Mouse (Mus musculus) intestine, embryonic 14.5 days (tissue): ENCODE data around the gene Samsn1. TPM values are rescaled to one million over a fixed set of nuclear protein-coding genes. Genes with fewer than 3 reads are reported as not detected.
"Not testable (repeated sequence)": the region's sequence is repeated elsewhere in the genome, so short reads cannot be mapped to it uniquely, and the experiment has no call there.

Source experiments
- ATAC-seq: fragments of 200-750 bp; cut with Nextera tagmentation; replicated peaks from 2 replicates; pipeline ENCODE4 v1.8.0; 2017; ENCODE audit warnings: low read depth, moderate number of reproducible peaks, moderate TSS enrichment, moderate library complexity; ENCODE audit not compliant: low FRiP score, low TSS enrichment
- DNase-seq: peaks from one replicate; pipeline ENCODE4 v3.0.0-alpha.2; 2018; ENCODE audit warnings: low spot score
- H3K27ac ChIP-seq: fragments of 300-500 bp; sonication (generic); 2 replicates; pipeline ENCODE4 v1.5.1; 2014; ENCODE audit warnings: low read depth, mild to moderate bottlenecking, control low read depth
- H3K27me3 ChIP-seq: fragments of 300-500 bp; sonication (generic); replicated peaks from 2 replicates; pipeline ENCODE4 v1.6.1; 2014; ENCODE audit warnings: low read length, control low read depth; ENCODE audit not compliant: control insufficient read depth, insufficient read depth
- H3K36me3 ChIP-seq: fragments of 300-500 bp; sonication (generic); 2 replicates; pipeline ENCODE4 v1.6.1; 2014; ENCODE audit warnings: low read length, control low read depth; ENCODE audit not compliant: control insufficient read depth, insufficient read depth
- H3K4me1 ChIP-seq: fragments of 300-500 bp; sonication (generic); replicated peaks from 2 replicates; pipeline ENCODE4 v1.6.1; 2014; ENCODE audit warnings: low read length, control low read depth, mixed read lengths; ENCODE audit not compliant: control insufficient read depth, insufficient read depth
- H3K4me2 ChIP-seq: fragments of 300-500 bp; sonication (generic); 2 replicates; pipeline ENCODE4 v1.6.1; 2014; ENCODE audit warnings: low read length
- H3K4me3 ChIP-seq: fragments of 300-500 bp; sonication (generic); 2 replicates; pipeline ENCODE4 v1.5.1; 2014; ENCODE audit warnings: low read depth, low read length, control low read depth, mixed read lengths
- H3K9ac ChIP-seq: fragments of 300-500 bp; sonication (generic); 2 replicates; pipeline ENCODE4 v1.6.1; 2014; ENCODE audit warnings: mild to moderate bottlenecking, low read length
- H3K9me3 ChIP-seq: fragments of 300-500 bp; sonication (generic); 2 replicates; pipeline ENCODE4 v1.6.1; 2016; ENCODE audit warnings: low read length, control low read depth; ENCODE audit not compliant: control insufficient read depth
- WGBS: fragments of 180-500 bp; shearing (Covaris S2); extraction: QIAGEN DNeasy Blood & Tissue Kit; methylation state at CpG from one replicate; pipeline ENCODE4 v1.1.7; 2014; 5-methylcytosine and 5-hydroxymethylcytosine counted together
- polyA plus RNA-seq: library from polyadenylated mRNA; unstranded; fragments of >200 nt; fragmentation: Nextera tagmentation; extraction: Ambion mirVana; gene quantifications from 2 replicates; pipeline ENCODE4 v1.2.1, GENCODE M21; 2014

The Samsn1 gene
- polyA plus RNA-seq, 1 experiment from 2014 or later: 2.0 TPM

DNA sequence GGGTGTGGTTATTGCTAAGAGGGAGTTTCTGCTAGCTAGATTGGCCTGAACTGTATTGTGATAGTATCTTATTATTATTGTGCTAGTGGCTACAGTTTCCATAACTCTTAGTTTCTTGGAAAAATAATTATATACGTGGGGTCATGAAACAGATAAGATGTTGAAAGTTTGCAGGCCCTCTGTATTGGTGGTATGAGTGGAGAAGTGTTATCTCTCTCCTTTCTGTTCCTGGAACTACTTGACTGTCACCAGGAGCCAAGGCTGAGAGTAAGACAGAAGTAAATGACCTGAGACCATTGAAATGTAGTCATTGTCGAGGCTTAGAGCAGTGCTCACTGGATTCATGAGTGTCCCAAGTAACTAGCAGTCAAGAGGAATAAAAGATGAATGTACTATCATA lies 169.6 kb downstream of the Samsn1 start:
- ATAC-seq (no peak), DNase-seq (no peak)
- H3K4me2 ChIP-seq: no peak overlapping the region
- H3K9me3 ChIP-seq: no peaks in the 10 kb centered on the region
- H3K36me3 ChIP-seq: no peaks in the 10 kb centered on the region
- H3K27me3 ChIP-seq: no peaks in the 10 kb centered on the region
- WGBS: 62% methylated on average over 2 of the region's 2 CpGs
- H3K9ac ChIP-seq: no peak overlapping the region
- H3K4me3 ChIP-seq: no peak overlapping the region
- no peaks in the 10 kb centered on the region for H3K4me1 ChIP-seq
- H3K27ac ChIP-seq: no peak overlapping the region

DNA sequence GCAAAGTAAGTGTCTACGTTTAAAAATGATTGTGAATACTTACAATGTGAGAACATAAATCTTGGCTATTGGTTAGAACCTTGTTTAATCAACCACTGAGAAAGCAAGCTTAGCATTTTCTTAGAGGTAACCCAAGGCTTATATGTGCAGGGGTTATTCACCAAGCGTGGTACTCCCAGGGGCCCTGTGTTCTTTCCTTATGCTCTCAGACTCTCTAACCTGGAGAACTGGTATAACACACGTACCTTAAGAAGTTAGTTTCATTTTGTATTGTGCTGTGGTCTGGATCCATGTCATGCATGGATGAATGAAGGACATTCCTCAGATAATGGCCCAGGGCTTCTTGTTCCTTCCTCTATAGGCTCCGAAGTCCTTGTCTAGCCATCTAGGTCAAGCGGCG lies 173.0 kb downstream of the Samsn1 start:
- Histone ChIP-seq H3K9me3 (no peaks in the 10 kb centered on the region), H3K27me3 (no peaks in the 10 kb centered on the region), H3K27ac (no peak overlapping the region), H3K4me1 (no peaks in the 10 kb centered on the region), H3K4me3 (no peak overlapping the region), H3K4me2 (no peak overlapping the region), H3K36me3 (no peaks in the 10 kb centered on the region), H3K9ac (no peak overlapping the region)
- WGBS: 90% methylated on average over 6 of the region's 6 CpGs
- ATAC-seq: no peak
- no peak for DNase-seq

DNA sequence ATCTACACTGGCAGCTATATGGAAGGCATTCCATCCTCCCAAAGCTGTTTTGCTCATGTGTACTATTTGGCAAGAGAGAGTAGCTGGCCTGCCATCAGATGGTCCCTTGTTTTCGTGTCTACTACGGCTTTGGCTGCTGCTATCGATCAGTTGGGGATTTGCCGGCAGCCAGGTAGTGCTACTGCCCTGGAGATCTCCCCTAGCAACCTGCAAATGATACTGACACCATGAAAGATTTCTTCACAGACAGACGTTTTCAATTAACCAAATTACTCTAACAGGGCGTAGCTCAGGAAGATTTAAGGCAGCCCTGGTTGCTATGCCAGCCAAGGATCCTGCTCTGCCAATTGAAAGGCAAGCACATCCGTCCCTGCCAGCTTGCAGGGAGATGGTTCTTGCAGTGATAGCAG lies 178.4 kb downstream of the Samsn1 start:
- Histone ChIP-seq H3K4me2 (no peak overlapping the region), H3K27ac (no peak overlapping the region), H3K4me3 (no peak overlapping the region), H3K4me1 (no peaks in the 10 kb centered on the region), H3K36me3 (no peaks in the 10 kb centered on the region), H3K9me3 (no peaks in the 10 kb centered on the region), H3K9ac (no peak overlapping the region), H3K27me3 (no peaks in the 10 kb centered on the region)
- ATAC-seq (no peak), DNase-seq (no peak)
- 60% methylated on average over 7 of the region's 7 CpGs for WGBS

DNA sequence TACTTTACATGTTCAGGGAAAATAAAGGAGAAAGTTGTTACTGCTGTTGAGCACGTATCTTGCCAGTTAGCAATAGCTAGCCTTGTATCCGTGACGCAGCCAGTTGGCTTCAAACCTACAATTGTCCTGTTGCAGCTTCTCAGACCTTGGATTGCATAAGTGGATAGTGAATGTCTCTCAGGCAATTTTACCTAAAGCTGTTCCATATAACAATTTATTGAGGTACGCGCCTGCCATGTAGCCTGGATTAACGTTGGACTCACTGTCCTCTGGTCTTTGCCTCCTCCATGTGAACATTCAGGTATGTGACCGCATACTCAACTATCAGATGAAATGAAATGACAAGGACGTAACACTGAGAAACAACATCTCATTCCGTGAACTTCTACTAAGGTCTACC lies 179.1 kb downstream of the Samsn1 start:
- H3K4me3 ChIP-seq: no peak overlapping the region
- no peak overlapping the region for H3K27ac ChIP-seq
- ATAC-seq (no peak), DNase-seq (no peak)
- no peaks in the 10 kb centered on the region for H3K36me3 ChIP-seq
- H3K4me1 ChIP-seq: no peaks in the 10 kb centered on the region
- H3K9me3 ChIP-seq: no peaks in the 10 kb centered on the region
- no peak overlapping the region for H3K4me2 ChIP-seq
- no peaks in the 10 kb centered on the region for H3K27me3 ChIP-seq
- no peak overlapping the region for H3K9ac ChIP-seq
- WGBS: 93% methylated on average over 9 of the region's 9 CpGs

DNA sequence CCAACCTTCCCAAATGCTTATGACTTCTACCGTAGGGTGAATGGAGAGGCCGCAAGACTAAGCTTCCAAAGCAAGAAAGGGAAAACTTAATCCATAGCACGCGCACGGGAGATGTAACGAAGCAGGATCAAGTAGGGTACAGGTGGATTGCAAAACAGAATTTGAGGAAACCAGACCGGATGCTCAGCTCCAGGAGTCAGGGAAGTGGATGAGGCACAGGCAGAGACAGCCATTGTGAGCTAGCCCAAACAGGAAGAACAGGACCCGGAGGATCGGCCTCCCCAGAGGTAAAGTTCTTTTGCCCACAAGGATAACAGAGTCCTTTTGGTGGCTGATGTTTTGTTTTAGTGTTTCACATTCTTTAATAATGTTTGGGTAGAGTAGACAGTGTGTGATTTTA lies 179.5 kb downstream of the Samsn1 start:
- H3K9me3 ChIP-seq: no peaks in the 10 kb centered on the region
- WGBS: 90% methylated on average over 9 of the region's 9 CpGs
- no peak overlapping the region for H3K9ac ChIP-seq
- no peaks in the 10 kb centered on the region for H3K36me3 ChIP-seq
- no peak for ATAC-seq
- no peak overlapping the region for H3K27ac ChIP-seq
- H3K4me3 ChIP-seq: no peak overlapping the region
- no peak for DNase-seq
- H3K27me3 ChIP-seq: no peaks in the 10 kb centered on the region
- H3K4me1 ChIP-seq: no peaks in the 10 kb centered on the region
- no peak overlapping the region for H3K4me2 ChIP-seq

DNA sequence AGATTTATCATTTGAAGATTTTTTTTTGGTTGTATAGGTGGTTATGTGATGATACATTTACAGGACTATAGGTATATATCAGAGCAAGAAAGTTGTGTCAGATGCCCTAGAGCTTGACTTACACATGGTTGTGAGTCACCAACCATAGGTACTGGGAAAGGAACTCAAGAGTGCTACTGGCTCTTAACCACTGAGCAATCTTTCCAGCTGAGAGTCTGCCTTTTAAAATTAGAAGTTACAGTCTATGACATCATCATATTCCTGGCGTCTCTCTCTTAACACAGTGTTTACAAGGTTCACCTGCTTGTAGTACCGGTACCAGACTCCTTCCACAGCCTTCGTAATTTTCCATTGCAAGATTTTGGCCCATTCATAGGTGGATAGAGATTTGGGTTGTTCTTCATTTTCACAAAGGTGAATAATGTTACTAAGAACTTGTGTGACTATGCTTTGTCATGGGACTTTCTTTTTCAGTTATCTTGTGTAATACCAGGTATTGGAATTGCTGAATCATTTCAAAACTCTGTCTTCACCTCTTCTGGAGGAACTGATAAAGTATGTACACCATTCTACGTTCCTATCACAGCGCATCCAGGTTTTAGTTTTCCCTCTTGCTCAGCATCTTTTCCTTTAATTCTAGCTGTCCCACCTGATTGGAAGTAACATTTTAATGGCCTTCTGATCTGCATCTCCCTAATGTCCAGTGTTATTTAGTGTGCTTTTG lies 184.2 kb downstream of the Samsn1 start:
- Histone ChIP-seq H3K9me3 (no peaks in the 10 kb centered on the region), H3K4me1 (no peaks in the 10 kb centered on the region), H3K9ac (no peak overlapping the region), H3K27me3 (no peaks in the 10 kb centered on the region), H3K27ac (no peak overlapping the region), H3K36me3 (no peaks in the 10 kb centered on the region), H3K4me3 (no peak overlapping the region), H3K4me2 (no peak overlapping the region)
- ATAC-seq (no peak), DNase-seq (no peak)
- WGBS: 89% methylated on average over 5 of the region's 5 CpGs

DNA sequence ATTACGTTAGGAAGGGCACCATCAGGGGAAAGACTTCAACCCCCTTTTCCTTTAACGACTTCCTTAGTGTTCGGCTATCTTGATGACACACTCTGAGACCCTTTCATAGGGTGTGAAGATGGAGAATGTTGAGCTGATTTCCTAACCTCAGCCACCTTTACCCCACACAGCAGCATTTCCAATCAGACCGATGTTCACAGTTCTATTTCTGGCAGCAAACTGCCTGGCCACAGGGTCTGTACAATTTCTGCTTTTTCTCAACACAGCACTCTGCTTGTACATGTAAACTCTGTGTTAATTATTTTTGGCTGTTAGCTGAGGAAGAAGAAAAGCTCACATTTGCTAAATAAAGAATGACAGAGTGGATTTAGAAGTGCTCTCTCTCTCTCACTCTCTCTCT lies 190.7 kb downstream of the Samsn1 start:
- Histone ChIP-seq H3K36me3 (no peaks in the 10 kb centered on the region), H3K27me3 (no peaks in the 10 kb centered on the region), H3K27ac (no peak overlapping the region), H3K9me3 (no peaks in the 10 kb centered on the region), H3K4me2 (no peak overlapping the region), H3K4me1 (no peaks in the 10 kb centered on the region), H3K9ac (no peak overlapping the region), H3K4me3 (no peak overlapping the region)
- DNase-seq: no peak
- 30% methylated on average over 4 of the region's 4 CpGs for WGBS
- ATAC-seq: no peak

DNA sequence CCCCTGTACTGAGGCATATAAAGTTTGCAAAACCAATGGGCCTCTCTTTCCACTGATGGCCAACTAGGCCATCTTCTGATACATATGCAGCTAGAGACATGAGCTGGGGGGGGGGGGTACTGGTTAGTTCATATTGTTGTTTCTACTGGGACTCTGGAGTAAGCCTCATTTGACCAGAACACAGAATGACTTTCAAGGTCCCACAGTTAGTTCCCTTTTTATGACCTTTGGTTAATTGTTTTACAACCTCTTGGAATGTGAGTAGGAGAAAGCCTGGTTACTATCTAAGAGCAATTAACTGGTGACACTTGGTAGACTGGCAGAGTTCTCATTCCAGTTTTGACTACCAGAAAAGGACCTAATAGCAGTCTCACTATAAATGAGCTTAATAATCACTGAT lies 195.1 kb downstream of the Samsn1 start:
- H3K4me1 ChIP-seq, H3K9ac ChIP-seq, H3K27me3 ChIP-seq, H3K9me3 ChIP-seq, H3K36me3 ChIP-seq, H3K27ac ChIP-seq, H3K4me2 ChIP-seq, DNase-seq, H3K4me3 ChIP-seq: not testable (repeated sequence)
- peak; percentile 58 for ATAC-seq

DNA sequence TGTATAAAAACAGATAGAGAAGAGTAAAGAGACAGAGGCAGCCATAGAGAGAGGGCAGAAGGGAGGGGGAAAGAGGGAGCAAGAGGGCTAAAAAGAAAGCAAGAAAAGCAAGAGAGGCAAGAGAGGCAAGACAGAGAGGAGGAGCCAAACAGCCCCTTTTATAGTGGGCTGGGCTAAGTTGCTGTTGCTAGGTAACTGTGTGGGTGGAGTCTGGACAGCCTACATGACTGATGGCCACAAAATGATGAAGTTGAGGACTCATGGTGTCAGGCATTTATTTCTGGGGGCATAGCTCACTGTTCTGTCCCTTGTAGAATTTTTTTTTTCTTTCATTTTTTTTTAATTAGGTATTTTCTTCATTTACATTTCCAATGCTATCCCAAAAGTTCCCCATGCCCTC lies 195.6 kb downstream of the Samsn1 start:
- Histone ChIP-seq H3K36me3 (no peaks in the 10 kb centered on the region), H3K4me1 (no peaks in the 10 kb centered on the region), H3K9ac (no peak overlapping the region), H3K9me3 (no peaks in the 10 kb centered on the region), H3K27ac (no peak overlapping the region), H3K27me3 (no peaks in the 10 kb centered on the region), H3K4me3 (no peak overlapping the region), H3K4me2 (no peak overlapping the region)
- DNase-seq (no peak), ATAC-seq (peak; percentile 52; the same call in 1 of the 2 replicates)
